ENCODE assay signal across 16 mouse cellular contexts in genomic region chr13:30361002-30361401, GRCm38 (mm10). TPM values are rescaled to one million over a fixed set of nuclear protein-coding genes. Genes with fewer than 3 reads are reported as not detected.
DNase-seq lines count a peak whose midpoint lies in the region; ATAC-seq and TF ChIP-seq lines count a peak whose summit lies in the region.
"Had no signal": no experiment of that assay in that cellular context is flagged by ENCODE, and none has a peak within 500 bp of the region (broad histone marks: within the 10 kb centered on the region; RNA-seq: fewer than 3 reads in every experiment).

No protein-coding gene starts in this region.

- H3K36me3 ChIP-seq in hindbrain, postnatal 0 days (ENCODE audit: insufficient read depth, low read length), result no peaks in the 10 kb centered on the region
- no peaks in the 10 kb centered on the region for H3K36me3 ChIP-seq in hindbrain, embryonic 14.5 days (replicated peaks; ENCODE audit: control insufficient read depth, insufficient read depth)
- H3K36me3 ChIP-seq in forebrain, embryonic 16.5 days (ENCODE audit: control insufficient read depth, insufficient read depth), result no peaks in the 10 kb centered on the region
- H3K36me3 ChIP-seq: embryonic facial prominence, embryonic 10.5 days; heart, embryonic 12.5 days; hindbrain, embryonic 10.5 days; limb, embryonic 10.5 days had no signal

- H3K9me3 ChIP-seq in hindbrain, postnatal 0 days (ENCODE audit: low read length), result no peaks in the 10 kb centered on the region
- H3K9me3 ChIP-seq in hindbrain, embryonic 14.5 days (ENCODE audit: control insufficient read depth, low read length), result no peaks in the 10 kb centered on the region
- no peaks in the 10 kb centered on the region for H3K9me3 ChIP-seq in forebrain, embryonic 16.5 days (ENCODE audit: control insufficient read depth, low read length)
- H3K9me3 ChIP-seq: embryonic facial prominence, embryonic 10.5 days; heart, embryonic 12.5 days; hindbrain, embryonic 10.5 days; limb, embryonic 10.5 days had no signal

- TF ChIP-seq CTCF in hindbrain, postnatal 0 days (IDR thresholded peaks at IDR 0.05; ENCODE audit: low read depth), result no peak

- no peak overlapping the region for H3K4me3 ChIP-seq in hindbrain, postnatal 0 days (ENCODE audit: low read length)
- H3K4me3 ChIP-seq in hindbrain, embryonic 14.5 days (replicated peaks; ENCODE audit: low read length), result no peak overlapping the region
- H3K4me3 ChIP-seq in forebrain, embryonic 16.5 days (replicated peaks; ENCODE audit: low read length), result no peak overlapping the region
- H3K4me3 ChIP-seq: embryonic facial prominence, embryonic 10.5 days; heart, embryonic 12.5 days; hindbrain, embryonic 10.5 days; limb, embryonic 10.5 days had no signal

- peak; percentile 26 for DNase-seq in hindbrain, postnatal 0 days (ENCODE audit: low spot score)
- DNase-seq in hindbrain, embryonic 14.5 days (ENCODE audit: low spot score), result no peak
- DNase-seq in kidney, adult 18-20 months, result peak; percentile 39
- peak; percentile 41 to 70 for DNase-seq in kidney, postnatal 25 days
- no peak for DNase-seq in left cerebral cortex, adult 11 months (ENCODE audit: low spot score)
- no peak for DNase-seq in lung, postnatal 14 days
- DNase-seq: adrenal gland, postnatal 10 days; cerebellum, adult 9-10 months; thymus, postnatal 14 days had no signal

- no peaks in the 10 kb centered on the region for H3K4me1 ChIP-seq in hindbrain, postnatal 0 days (ENCODE audit: insufficient read depth, low read length)
- H3K4me1 ChIP-seq in hindbrain, embryonic 14.5 days (replicated peaks; ENCODE audit: control insufficient read depth, insufficient read depth, low read length), result no peaks in the 10 kb centered on the region
- H3K4me1 ChIP-seq in forebrain, embryonic 16.5 days (replicated peaks; ENCODE audit: control insufficient read depth, insufficient read depth, low read length), result peaks cover 7% of the 10 kb centered on the region; the same call in 1 of the 2 replicates
- H3K4me1 ChIP-seq: hindbrain, embryonic 10.5 days had no signal

- H3K27ac ChIP-seq in hindbrain, postnatal 0 days, result no peak overlapping the region
- no peak overlapping the region for H3K27ac ChIP-seq in hindbrain, embryonic 14.5 days
- H3K27ac ChIP-seq in forebrain, embryonic 16.5 days (ENCODE audit: low read length), result no peak overlapping the region
- H3K27ac ChIP-seq: embryonic facial prominence, embryonic 10.5 days; hindbrain, embryonic 10.5 days; limb, embryonic 10.5 days had no signal

- no peak overlapping the region for H3K4me2 ChIP-seq in hindbrain, postnatal 0 days (ENCODE audit: low read depth, low read length)
- no peak overlapping the region for H3K4me2 ChIP-seq in hindbrain, embryonic 14.5 days (replicated peaks)
- no peak overlapping the region for H3K4me2 ChIP-seq in forebrain, embryonic 16.5 days (ENCODE audit: low read length)
- H3K4me2 ChIP-seq: heart, embryonic 12.5 days; midbrain, embryonic 11.5 days had no signal

- H3K9ac ChIP-seq in hindbrain, postnatal 0 days (replicated peaks; ENCODE audit: low read length), result no peak overlapping the region
- no peak overlapping the region for H3K9ac ChIP-seq in hindbrain, embryonic 14.5 days
- no peak overlapping the region for H3K9ac ChIP-seq in forebrain, embryonic 16.5 days (replicated peaks; ENCODE audit: low read depth, low read length)
- H3K9ac ChIP-seq: heart, embryonic 12.5 days had no signal

- no peaks in the 10 kb centered on the region for H3K27me3 ChIP-seq in hindbrain, postnatal 0 days (ENCODE audit: insufficient read depth, low read length)
- no peaks in the 10 kb centered on the region for H3K27me3 ChIP-seq in hindbrain, embryonic 14.5 days (ENCODE audit: control insufficient read depth, insufficient read depth, low read length)
- no peaks in the 10 kb centered on the region for H3K27me3 ChIP-seq in forebrain, embryonic 16.5 days (replicated peaks; ENCODE audit: control insufficient read depth, insufficient read depth, low read length)
- H3K27me3 ChIP-seq: heart, embryonic 12.5 days had no signal

- 47% methylated on average over 5 of the region's 5 CpGs for WGBS in hindbrain, postnatal 0 days
- WGBS in hindbrain, embryonic 14.5 days, result 50% methylated on average over 5 of the region's 5 CpGs
- 25% methylated on average over 5 of the region's 5 CpGs for whole genome bisulfite sequencing in forebrain, embryonic 16.5 days

- ATAC-seq in hindbrain, postnatal 0 days, result peak; percentile 29; the same call in 1 of the 2 replicates
- no peak for ATAC-seq in hindbrain, embryonic 14.5 days (ENCODE audit: low FRiP score)
- ATAC-seq in forebrain, embryonic 16.5 days, result peak; percentile 67
- ATAC-seq in megakaryocyte-erythroid progenitor cell, adult 5-6 weeks (replicated peaks; ENCODE audit: low FRiP score, low TSS enrichment, poor library complexity, severe bottlenecking), result no peak

RNA-seq across cellular contexts. Expression of gene Agtr1a, which starts 24.8 kb away (rescaled TPM):
- 0.72 and 1.4 TPM in 2 replicates for total RNA-seq in hindbrain, postnatal 0 days (2014; rRNA removed)
- 1.1 and 1.3 TPM in 2 replicates for polyA plus RNA-seq in hindbrain, postnatal 0 days (2015; fragmentation: Nextera tagmentation; extraction: Ambion mirVana)
- polyA plus RNA-seq in hindbrain, embryonic 14.5 days (2014; fragmentation: Nextera tagmentation; extraction: Ambion mirVana), result 1.6 and 2.0 TPM in 2 replicates
- polyA plus RNA-seq in forebrain, embryonic 16.5 days (2015; fragmentation: Nextera tagmentation; extraction: Ambion mirVana), result 0.91 and 1.0 TPM in 2 replicates
- total RNA-seq in megakaryocyte-erythroid progenitor cell, adult 5-6 weeks (2014; fragmentation: Nextera tagmentation), result 4.5 and 14.8 TPM in 2 replicates
- 2.8 and 9.7 TPM in 2 replicates for total RNA-seq in megakaryocyte-erythroid progenitor cell, adult 5-6 weeks (2017)

Comparison
In these comparisons a context has a peak if more than half of its experiments do, and no peak if none do; other contexts are left out.
1. ATAC-seq: peak in hindbrain, postnatal 0 days (single experiment) and forebrain, embryonic 16.5 days (single experiment); none in hindbrain, embryonic 14.5 days (single experiment) and megakaryocyte-erythroid progenitor cell, adult 5-6 weeks (single experiment).
2. DNase-seq: peak in hindbrain, postnatal 0 days (single experiment), kidney, adult 18-20 months (single experiment) and kidney, postnatal 25 days (2 of 2); none in hindbrain, embryonic 14.5 days (single experiment), left cerebral cortex, adult 11 months (single experiment) and lung, postnatal 14 days (single experiment).